Mouse (Mus musculus) megakaryocyte-erythroid progenitor cell, adult 5-6 weeks (primary cell): Measurements from ENCODE around the gene Grid1. TPM values are rescaled to one million over a fixed set of nuclear protein-coding genes. Genes with fewer than 3 reads are reported as not detected.

Experiments
- ATAC-seq: replicated peaks from 2 replicates; pipeline ENCODE4 v1.8.0; 2016; ENCODE audit warnings: mild to moderate bottlenecking, inconsistent platforms; ENCODE audit not compliant: severe bottlenecking, poor library complexity, low FRiP score, low TSS enrichment
- total RNA-seq, 2 experiments: library from RNA; stranded (forward) in 1 of 2; stranded (reverse) in 1 of 2; fragments of 200-1000, 215-1000 nt in 1 of 2; fragments of >200 nt in 1 of 2; fragmentation: Nextera tagmentation in 1 of 2; gene quantifications; 2 replicates each; pipeline ENCODE4 v1.2.3; 2014 to 2017

Gene Grid1
- total RNA-seq, 2 experiments from 2014 or later: not detected

- no peak for ATAC-seq
These were observed 721.5 kb downstream of the Grid1 start for GRCm38 (mm10) chr14:35541254-35541991.

DNA sequence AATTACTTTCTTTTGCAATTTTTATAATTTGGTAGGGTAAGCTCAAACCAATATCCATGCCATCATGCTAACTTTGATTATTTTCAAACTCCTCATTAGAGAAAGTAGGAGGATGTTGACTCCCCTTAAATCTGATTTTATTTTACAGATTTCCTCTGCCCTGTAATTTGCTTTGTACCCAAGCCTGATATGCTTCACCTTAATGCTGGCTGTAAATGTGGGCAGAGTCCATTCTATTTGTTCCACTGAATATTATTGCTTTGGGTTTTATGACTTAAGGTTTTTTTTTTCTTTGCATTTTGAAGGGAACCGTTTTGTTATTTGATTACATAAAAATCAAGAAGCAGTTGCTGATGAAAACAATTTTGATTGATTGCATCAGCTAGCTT lies 722.1 kb downstream of the Grid1 start:
- ATAC-seq: no peak

- ATAC-seq: no peak
These were observed 734.4 kb downstream of the Grid1 start for GRCm38 (mm10) chr14:35554288-35554687.

DNA sequence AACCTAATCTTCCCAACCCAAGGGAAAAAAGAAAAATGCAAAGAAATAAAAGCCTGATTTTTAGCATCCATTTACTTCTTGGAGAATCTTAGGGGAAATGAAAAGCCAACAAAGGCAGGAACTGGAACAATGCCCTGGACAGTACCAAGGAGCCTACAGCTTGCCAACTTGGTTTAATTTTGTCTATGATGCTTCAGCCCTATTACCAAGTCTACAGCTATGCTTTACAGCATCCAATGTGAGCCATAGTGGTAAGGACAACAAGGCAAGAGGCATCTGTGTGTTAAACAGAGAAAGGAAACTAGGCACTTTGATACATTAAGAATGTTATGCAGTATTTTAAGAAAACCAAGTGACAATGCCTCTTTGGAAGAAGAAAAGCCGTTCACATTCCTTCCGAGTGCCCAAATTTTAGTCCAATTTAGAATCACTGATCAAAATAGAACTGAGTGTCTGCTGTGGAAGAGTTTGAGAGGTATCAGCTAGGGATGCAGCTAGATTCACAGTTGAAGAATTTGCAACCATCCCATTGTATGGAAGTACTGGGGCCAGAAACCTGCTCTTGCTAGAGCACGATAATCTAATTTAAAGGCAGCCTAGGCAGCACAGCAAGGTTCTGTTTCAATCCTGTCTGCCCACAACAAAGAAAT lies 741.5 kb downstream of the Grid1 start:
- ATAC-seq: no peak

DNA sequence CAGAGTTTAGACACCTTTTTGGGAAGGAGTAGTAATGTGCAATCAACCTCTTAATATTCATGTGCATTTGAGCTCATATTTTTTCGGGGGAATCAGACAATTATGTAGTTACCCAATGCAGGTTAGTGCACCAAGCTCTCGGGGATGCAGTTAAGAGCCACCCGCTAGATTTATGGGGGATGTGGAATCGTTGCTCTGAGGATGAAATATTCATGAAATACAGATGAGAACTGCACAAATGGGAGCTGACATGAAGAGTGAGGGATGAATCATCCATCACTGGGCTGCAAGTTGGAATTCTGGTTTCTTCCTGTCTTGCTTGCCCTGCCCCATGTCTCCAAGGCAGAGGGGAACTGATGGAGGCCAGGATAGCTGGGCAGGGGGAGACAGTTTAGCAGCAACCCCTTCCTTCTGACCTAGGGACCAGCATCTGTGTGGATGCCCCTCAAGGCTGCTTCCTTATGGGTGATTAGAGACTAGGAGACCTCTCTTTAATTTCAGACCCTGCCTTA lies 753.1 kb downstream of the Grid1 start:
- ATAC-seq: no peak

GRCm38 (mm10) chr14:35574489-35574888 lies 754.6 kb downstream of the Grid1 start:
- no peak for ATAC-seq

- no peak for ATAC-seq
These were observed 755.4 kb downstream of the Grid1 start for GRCm38 (mm10) chr14:35575285-35575684.

- no peak for ATAC-seq
These were observed 805.8 kb downstream of the Grid1 start for GRCm38 (mm10) chr14:35625749-35626148.

Other genes starting within 250 kb of the Grid1 start
- gene Ldb3, start 231.4 kb upstream of the Grid1 start, total RNA-seq (2014; fragmentation: Nextera tagmentation): not detected in 2 replicates
- not detected in 2 replicates for gene Ldb3, start 231.4 kb upstream of the Grid1 start, total RNA-seq (2017)
- not detected in 2 replicates for gene Opn4, start 220.0 kb upstream of the Grid1 start, total RNA-seq (2014; fragmentation: Nextera tagmentation)
- not detected in 2 replicates for gene Opn4, start 220.0 kb upstream of the Grid1 start, total RNA-seq (2017)
- 102 and 161 TPM in 2 replicates for gene Wapl, start 146.2 kb upstream of the Grid1 start, total RNA-seq (2014; fragmentation: Nextera tagmentation)
- gene Wapl, start 146.2 kb upstream of the Grid1 start, total RNA-seq (2017): 201 and 208 TPM in 2 replicates